Mouse (Mus musculus) liver, embryonic 18 days (tissue): ENCODE measurements around the gene Wwp2. TPM values are rescaled to one million over a fixed set of nuclear protein-coding genes. Genes with fewer than 3 reads are reported as not detected.

Source experiments
- polyA plus RNA-seq: library from polyadenylated mRNA; depleted of rRNA; stranded (reverse); fragments of >200 nt; gene quantifications from 2 replicates; pipeline ENCODE4 v1.2.3, GENCODE M21; 2012; rRNA removed

Gene Wwp2
- polyA plus RNA-seq = 12.4 and 13.8 TPM in 2 replicates

GRCm38 (mm10) chr8:107435962-107436831 lies at the start of gene Wwp2:
Gene Wwp2 (plus strand): TSS chr8:107436365.

GRCm38 (mm10) chr8:107403038-107403781 lies 33.0 kb upstream of the Wwp2 start, which contains the start of gene Nqo1:
Gene Nqo1 (minus strand): TSS chr8:107403206.

GRCm38 (mm10) chr8:107424597-107425229 lies 11.5 kb upstream of the Wwp2 start, which contains the start of gene Nob1:
Gene Nob1 (minus strand): TSS chr8:107425051.

GRCm38 (mm10) chr8:107587995-107588780 lies 152.0 kb downstream of the Wwp2 start, which contains the start of gene Psmd7:
Gene Psmd7 (minus strand): TSS chr8:107588464.

Other genes starting within 250 kb of the Wwp2 start
- gene Nfat5, start 142.9 kb upstream of the Wwp2 start, polyA plus RNA-seq = 6.9 and 8.4 TPM in 2 replicates
- gene Nqo1, start 33.2 kb upstream of the Wwp2 start, polyA plus RNA-seq = 4.0 and 5.7 TPM in 2 replicates
- 23.2 and 24.2 TPM in 2 replicates for gene Nob1, start 11.3 kb upstream of the Wwp2 start, polyA plus RNA-seq
- 52.2 and 58.3 TPM in 2 replicates for gene Psmd7, start 152.1 kb downstream of the Wwp2 start, polyA plus RNA-seq